Mouse (Mus musculus): Measurements from ENCODE around the gene Slc39a1.
"Not testable (repeated sequence)": the region's sequence is repeated elsewhere in the genome, so short reads cannot be mapped to it uniquely, and the experiment has no call there.

The Slc39a1 gene

GRCm38 (mm10) chr3:90266901-90267775 lies 19.2 kb downstream of the Slc39a1 start:
- DNase-seq: no peak

DNA sequence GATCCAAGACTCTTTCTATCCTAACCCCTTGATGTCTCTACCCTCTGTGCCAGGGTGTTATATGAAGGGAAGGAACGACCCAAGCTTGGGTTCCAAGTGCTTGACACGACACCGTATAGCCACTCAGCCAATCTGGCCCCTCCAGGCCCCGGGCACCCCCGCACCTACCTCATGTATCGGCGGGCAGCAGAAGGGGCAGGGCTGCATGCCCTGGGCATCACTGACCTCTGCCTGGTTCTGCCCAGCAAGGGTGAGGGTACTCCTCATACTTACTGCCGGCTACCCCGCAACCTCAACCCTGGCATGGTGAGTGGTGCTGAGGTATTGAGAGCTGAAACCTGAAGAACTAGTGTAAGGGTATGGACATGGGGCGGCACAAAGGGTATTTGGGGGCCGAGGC lies 20.2 kb downstream of the Slc39a1 start:
- DNase-seq: no peak

DNA sequence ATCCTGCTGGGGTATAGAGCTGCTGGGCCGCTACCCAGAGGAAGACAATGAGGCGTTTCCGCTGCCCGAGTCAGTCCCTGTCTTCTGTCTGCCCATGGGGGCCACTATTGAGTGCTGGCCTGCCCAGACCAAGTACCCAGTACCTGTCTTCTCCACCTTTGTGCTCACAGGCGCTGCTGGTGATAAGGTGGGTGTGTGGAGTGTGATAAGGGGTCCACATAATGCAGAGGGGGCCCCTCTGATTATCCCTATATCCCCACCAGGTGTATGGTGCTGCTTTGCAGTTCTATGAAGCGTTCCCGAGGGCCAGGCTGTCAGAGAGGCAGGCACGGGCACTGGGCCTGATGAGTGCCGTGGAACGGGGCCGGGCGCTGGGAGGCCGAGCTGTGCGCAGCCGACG lies 21.0 kb downstream of the Slc39a1 start:
- no peak for DNase-seq

DNA sequence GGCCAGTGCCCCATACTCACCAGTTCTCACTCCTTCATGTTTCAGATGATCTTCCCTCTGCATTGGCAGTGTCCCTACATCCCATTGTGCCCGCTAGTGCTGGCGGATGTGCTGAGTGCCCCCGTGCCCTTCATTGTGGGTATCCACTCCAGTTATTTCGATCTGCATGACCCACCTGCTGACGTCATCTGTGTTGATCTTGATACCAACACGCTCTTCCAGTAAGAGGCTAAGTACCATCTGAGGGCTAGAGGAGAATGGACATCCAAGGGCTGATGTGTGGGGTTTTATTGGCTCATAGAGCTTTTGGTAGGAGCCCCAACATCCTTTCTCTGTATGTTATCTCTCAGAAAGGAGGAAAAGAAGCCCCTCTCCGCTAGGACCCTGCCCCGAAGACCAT lies 22.8 kb downstream of the Slc39a1 start:
- no peak for DNase-seq

GRCm38 (mm10) chr3:90272170-90272569 lies 24.2 kb downstream of the Slc39a1 start:
- no peak for DNase-seq

DNA sequence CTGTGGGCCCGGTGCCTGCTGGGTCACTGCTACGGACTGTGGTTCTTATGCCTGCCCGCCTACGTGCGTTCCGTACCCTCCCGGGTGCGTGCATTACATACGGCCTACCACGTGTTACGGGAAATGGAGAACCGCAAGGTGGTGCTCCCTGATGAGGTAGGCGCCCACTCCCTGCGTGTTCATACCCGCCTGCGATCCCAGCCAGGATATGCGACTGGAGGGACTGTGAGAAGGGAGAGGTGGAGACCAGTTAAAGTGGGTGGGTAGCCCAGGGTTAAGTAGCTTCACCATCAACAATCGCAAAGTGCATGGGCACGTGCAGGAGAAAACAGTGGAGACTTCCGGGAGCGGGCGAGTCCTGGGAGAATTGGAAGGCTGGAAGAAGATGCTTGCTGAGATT lies 25.9 kb downstream of the Slc39a1 start:
- no peak for DNase-seq

- DNase-seq: no peak
Observed at GRCm38 (mm10) chr3:90275286-90275685, 27.3 kb downstream of the Slc39a1 start.

DNA sequence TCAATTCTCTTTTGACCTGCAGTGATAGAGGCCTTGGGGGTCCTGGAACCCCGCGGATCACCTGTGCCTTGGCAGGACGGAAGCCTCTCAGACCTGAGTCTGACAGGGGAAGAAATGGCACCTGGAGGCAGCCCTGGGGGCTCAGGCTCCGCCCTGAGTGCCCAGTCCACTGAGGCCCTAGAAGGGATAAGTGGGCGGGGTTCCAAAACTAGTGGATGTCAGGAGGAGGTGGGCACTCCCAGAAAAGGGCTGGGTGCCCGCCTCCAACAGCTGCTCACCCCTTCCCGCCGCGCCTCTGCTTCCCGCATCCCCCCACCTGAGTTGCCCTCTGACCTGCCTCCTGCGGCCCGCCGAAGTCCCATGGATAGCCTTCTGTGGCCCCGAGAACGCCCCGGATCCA lies 28.9 kb downstream of the Slc39a1 start:
- no peak for DNase-seq

- no peak for DNase-seq
Observed at GRCm38 (mm10) chr3:90277793-90278192, 29.8 kb downstream of the Slc39a1 start.

DNA sequence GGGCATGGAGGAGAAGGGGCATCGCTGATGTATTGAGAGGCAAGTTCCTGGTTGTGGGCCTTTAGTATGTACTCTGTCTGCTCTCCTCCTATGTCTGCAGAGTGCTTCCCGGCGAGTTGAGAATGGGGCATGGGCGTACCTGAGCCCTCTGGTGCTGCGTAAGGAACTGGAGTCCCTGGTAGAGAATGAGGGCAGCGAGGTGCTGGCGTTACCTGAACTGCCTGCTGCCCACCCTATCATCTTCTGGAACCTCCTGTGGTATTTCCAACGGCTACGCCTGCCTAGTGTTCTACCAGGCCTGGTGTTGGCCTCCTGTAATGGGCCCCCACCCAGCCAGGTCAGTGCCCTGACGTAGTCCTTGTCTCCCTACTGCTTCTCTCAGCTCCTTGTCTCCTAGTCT lies 30.2 kb downstream of the Slc39a1 start:
- DNase-seq: no peak

DNA sequence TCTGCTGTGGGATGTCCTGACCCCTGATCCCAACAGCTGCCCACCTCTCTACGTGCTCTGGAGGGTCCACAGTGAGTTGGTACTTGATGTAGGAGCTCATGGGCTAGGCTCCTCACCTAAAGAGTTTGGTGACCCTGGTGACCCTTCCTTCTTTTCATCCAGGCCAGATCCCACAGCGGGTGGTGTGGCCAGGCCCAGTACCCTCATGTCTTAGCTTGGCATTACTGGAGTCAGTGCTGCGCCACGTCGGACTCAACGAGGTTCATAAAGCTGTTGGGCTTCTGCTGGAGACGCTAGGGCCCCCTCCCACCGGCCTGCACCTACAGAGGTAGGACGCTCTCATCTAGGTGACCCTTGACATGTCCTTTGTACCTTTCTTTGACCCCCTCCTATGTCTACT lies 31.2 kb downstream of the Slc39a1 start:
- DNase-seq: no peak

DNA sequence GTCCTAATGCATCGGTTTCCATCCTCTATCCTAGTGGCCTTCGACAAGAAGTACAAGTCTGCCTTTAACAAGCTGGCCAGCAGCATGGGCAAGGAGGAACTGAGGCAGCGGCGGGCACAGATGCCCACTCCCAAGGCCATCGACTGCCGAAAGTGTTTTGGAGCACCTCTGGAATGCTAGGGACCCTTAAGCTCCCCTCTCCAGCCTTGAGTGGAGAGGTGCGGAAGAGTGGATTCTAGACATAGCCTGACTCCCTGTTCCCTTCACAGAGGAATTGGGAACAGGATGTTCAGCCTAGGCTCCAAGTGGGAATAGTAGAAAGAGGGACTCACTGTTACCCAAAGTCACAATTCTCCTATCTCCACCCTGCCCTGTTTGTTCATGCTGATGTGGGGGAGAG lies 31.8 kb downstream of the Slc39a1 start:
- DNase-seq: no peak

DNA sequence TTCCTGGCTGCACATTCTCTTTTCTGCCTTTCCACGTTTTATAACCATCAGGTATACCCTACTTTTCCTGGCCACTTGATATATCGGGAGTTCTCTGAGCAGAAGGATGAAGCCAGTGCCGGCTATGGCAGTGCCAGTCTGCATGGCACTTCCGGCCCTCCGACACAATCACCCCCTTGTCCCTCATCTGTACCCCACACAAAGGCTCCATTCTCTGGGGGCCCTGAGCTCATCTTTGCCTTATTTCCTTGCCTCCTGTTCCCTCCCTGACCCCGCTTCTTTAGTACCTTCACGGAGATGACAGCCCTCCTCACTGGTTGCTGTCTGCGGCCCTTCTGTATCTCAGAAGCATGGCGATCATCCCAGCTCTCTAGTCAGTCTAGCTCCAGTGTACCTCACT lies 32.7 kb downstream of the Slc39a1 start:
- no peak for DNase-seq

DNA sequence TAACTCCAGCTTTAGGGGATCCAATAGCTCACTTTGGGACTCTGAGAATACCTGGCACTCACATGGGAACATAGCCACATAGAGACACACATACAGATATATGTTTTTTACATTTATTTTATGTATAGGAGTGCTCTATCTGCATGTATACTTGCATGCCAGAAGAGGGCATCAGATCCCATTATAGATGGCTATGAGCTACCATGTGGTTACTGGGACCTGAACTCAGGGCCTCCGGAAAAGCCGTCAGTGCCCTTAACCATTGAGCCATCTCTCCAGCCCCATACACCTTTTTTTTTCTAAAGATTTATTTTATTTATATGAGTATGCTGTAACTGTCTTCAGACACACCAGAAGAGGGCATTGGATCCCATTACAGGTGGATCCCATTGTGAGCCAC lies 36.2 kb downstream of the Slc39a1 start:
- no peak for DNase-seq

- not testable (repeated sequence) for DNase-seq
Observed at GRCm38 (mm10) chr3:90289403-90289802, 41.4 kb downstream of the Slc39a1 start.

GRCm38 (mm10) chr3:90290602-90291001 lies 42.6 kb downstream of the Slc39a1 start:
- no peak for DNase-seq

GRCm38 (mm10) chr3:90291982-90292344 lies 44.0 kb downstream of the Slc39a1 start:
- DNase-seq: no peak

DNA sequence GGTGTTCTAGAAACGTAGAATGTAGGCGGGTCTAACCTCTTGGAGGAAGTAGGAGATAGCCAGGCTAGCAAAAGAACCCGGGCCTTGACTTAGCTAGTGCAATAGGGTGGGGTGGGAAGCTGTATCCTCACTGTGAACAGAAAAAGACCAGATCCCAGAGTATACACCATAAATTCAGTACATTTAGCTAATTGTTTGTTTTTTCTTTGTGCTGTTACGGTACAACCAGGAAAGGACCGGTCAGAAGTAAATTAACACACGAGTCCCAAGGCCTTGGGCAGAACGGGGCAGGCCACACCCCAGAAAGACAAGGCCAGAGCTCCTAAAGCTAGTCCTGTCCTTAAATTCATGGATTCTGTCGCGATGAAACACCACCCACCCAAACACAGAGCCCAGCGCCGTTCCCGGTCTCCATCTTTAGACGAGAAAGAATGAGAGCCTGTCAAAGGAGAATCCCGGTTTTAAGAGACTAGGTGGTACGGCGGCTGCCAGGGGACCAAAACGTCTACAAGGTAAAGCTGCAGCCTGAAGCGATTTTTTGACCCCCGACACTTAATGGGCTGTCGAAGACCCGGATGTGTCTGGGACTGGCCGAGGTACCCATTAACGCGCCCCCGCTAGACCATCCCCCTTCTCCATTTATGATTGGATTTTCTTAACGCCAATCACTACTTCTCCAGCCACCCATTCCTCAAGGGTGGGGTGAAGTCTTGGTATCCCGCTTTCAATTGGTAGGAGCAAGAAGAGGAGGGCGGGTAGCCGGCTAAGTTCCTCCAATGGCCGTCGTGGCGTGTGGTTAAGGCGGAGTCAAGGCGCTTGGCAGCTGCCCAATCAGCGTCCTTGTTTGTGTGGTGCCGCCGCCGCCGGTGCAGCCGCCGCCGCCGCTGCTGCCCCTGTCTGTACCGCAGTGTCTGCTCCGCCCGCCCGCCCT lies 44.6 kb downstream of the Slc39a1 start, which contains the start of gene Gatad2b:
Gatad2b (plus strand) TSS at position 834 of the 931 bp plus-strand sequence.
- peak; percentile 99 for DNase-seq

- peak; percentile 93 for DNase-seq
Observed at GRCm38 (mm10) chr3:90293352-90294063, 45.5 kb downstream of the Slc39a1 start.

DNA sequence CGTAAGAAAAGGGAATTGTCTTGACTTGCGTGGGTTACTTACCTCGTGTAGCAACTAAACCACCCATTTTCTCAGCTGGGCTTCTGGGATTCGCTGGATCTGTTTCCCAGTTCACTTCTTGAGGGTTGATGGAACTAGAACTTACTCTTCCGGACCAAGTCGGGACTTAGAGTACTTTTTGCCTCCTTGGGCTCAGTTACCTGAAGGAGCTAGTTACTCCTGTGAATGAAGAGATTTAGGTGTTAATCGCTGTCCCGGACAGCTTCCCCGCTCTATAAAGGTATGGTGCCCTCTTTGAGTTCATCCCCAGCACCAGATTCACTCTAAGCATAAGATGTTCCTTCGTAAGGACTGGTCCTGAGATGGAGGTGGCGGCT lies 46.1 kb downstream of the Slc39a1 start:
- peak; percentile 23 for DNase-seq

- no peak for DNase-seq
Observed at GRCm38 (mm10) chr3:90294651-90295050, 46.7 kb downstream of the Slc39a1 start.
